ENCODE assay signal across 8 mouse cellular contexts in the genomic region with DNA sequence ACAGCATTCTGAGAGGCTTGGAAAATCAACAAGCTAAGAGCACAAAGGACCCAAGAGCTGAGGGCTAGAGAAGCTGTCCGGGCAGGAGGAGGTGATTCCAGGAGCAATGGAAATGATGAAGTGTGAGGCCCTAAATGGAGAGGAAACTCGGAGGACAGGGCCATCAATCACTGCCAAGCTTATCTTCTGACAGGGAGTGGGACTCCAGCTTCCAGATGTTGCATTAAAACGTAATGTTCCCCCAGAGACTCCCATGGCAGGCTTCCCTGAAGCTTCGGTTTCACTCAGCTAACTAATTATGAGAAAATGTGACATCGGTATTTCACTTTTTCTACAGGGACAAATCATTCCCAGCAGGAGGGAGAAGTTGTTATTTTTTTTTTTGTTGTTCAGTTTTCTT.
A peak's percentile ranks its signal among the peaks of the same experiment; 100 is the strongest.
DNase-seq lines count a peak whose midpoint lies in the region; ATAC-seq and TF ChIP-seq lines count a peak whose summit lies in the region.

No protein-coding gene starts in this region.

- DNase-seq in MN1 (ENCODE audit: low spot score) = peak; percentile 85
- DNase-seq in embryonic facial prominence, embryonic 11.5 days (ENCODE audit: low spot score) = peak; percentile 65
- DNase-seq in hindbrain, embryonic 10.5 days (ENCODE audit: low spot score) = peak; percentile 38
- peak; percentile 96 for DNase-seq in limb, embryonic 14.5 days (ENCODE audit: low spot score)
- DNase-seq in yolk sac, embryonic 10.5 days (ENCODE audit: low spot score) = peak; percentile 38
- DNase-seq in spleen, postnatal 10 days (ENCODE audit: low spot score in 2 of 2) = no peak
- DNase-seq in spleen, postnatal 36 days (ENCODE audit: low spot score in 2 of 2) = no peak
- DNase-seq in spleen, adult 18-20 months = no peak

- no peak overlapping the region for H3K4me2 ChIP-seq in embryonic facial prominence, embryonic 11.5 days (ENCODE audit: low read depth, low read length)
- no peak overlapping the region for H3K4me2 ChIP-seq in limb, embryonic 14.5 days (replicated peaks; ENCODE audit: low read depth, low read length, severe bottlenecking)

- H3K4me1 ChIP-seq in embryonic facial prominence, embryonic 11.5 days (ENCODE audit: control insufficient read depth, insufficient read depth, low read length) = no peaks in the 10 kb centered on the region
- H3K4me1 ChIP-seq in hindbrain, embryonic 10.5 days (replicated peaks) = peaks cover 15% of the 10 kb centered on the region
- H3K4me1 ChIP-seq in limb, embryonic 14.5 days (ENCODE audit: control insufficient read depth, insufficient read depth, low read length) = peaks cover 7% of the 10 kb centered on the region

- no peak for TF ChIP-seq POLR2A in limb, embryonic 14.5 days (IDR thresholded peaks at IDR 0.05; ENCODE audit: borderline replicate concordance, extremely low read depth, insufficient read depth, insufficient read length)

- no peak overlapping the region; the same call in 1 of the 2 replicates for H3K9ac ChIP-seq in embryonic facial prominence, embryonic 11.5 days (replicated peaks; ENCODE audit: low read length)
- no peak overlapping the region for H3K9ac ChIP-seq in limb, embryonic 14.5 days (ENCODE audit: low read depth, low read length, severe bottlenecking)

- WGBS in embryonic facial prominence, embryonic 11.5 days = 15% methylated on average over 5 of the region's 5 CpGs
- 25% methylated on average over 5 of the region's 5 CpGs for WGBS in hindbrain, embryonic 10.5 days
- WGBS in limb, embryonic 14.5 days = under 1% methylated on average over 5 of the region's 5 CpGs

- ATAC-seq in embryonic facial prominence, embryonic 11.5 days (replicated peaks; ENCODE audit: insufficient number of reproducible peaks, low FRiP score, low TSS enrichment, low read depth) = no peak
- ATAC-seq in limb, embryonic 14.5 days (ENCODE audit: low FRiP score, low read depth) = peak; percentile 89

- H3K27me3 ChIP-seq in embryonic facial prominence, embryonic 11.5 days (ENCODE audit: control insufficient read depth, insufficient read depth, low read length) = no peaks in the 10 kb centered on the region
- 0 out of 2 replicates have a peak, but pooled peaks cover 4% of the 10 kb centered on the region for H3K27me3 ChIP-seq in hindbrain, embryonic 10.5 days (ENCODE audit: insufficient read depth, poor library complexity, severe bottlenecking)
- H3K27me3 ChIP-seq in limb, embryonic 14.5 days (ENCODE audit: control insufficient read depth, insufficient read depth, low read length) = no peaks in the 10 kb centered on the region

- no peaks in the 10 kb centered on the region for H3K9me3 ChIP-seq in embryonic facial prominence, embryonic 11.5 days (replicated peaks; ENCODE audit: control insufficient read depth, low read length)
- H3K9me3 ChIP-seq in hindbrain, embryonic 10.5 days = no peaks in the 10 kb centered on the region
- H3K9me3 ChIP-seq in limb, embryonic 14.5 days (ENCODE audit: control insufficient read depth, low read length) = no peaks in the 10 kb centered on the region

- no peak overlapping the region for H3K4me3 ChIP-seq in embryonic facial prominence, embryonic 11.5 days (ENCODE audit: low read depth, low read length)
- H3K4me3 ChIP-seq in hindbrain, embryonic 10.5 days = no peak overlapping the region
- H3K4me3 ChIP-seq in limb, embryonic 14.5 days (replicated peaks; ENCODE audit: low read length) = no peak overlapping the region

- H3K27ac ChIP-seq in embryonic facial prominence, embryonic 11.5 days (replicated peaks; ENCODE audit: low read depth, low read length) = no peak overlapping the region
- no peak overlapping the region for H3K27ac ChIP-seq in hindbrain, embryonic 10.5 days
- H3K27ac ChIP-seq in limb, embryonic 14.5 days (replicated peaks; ENCODE audit: low read depth, low read length) = no peak overlapping the region

- H3K36me3 ChIP-seq in embryonic facial prominence, embryonic 11.5 days (replicated peaks; ENCODE audit: control insufficient read depth, insufficient read depth, low read depth, low read length) = no peaks in the 10 kb centered on the region
- H3K36me3 ChIP-seq in hindbrain, embryonic 10.5 days = no peaks in the 10 kb centered on the region
- no peaks in the 10 kb centered on the region for H3K36me3 ChIP-seq in limb, embryonic 14.5 days (ENCODE audit: control insufficient read depth, insufficient read depth, low read length)

Comparison
In these comparisons a context has a peak if more than half of its experiments do, and no peak if none do; other contexts are left out.
1. DNase-seq: peak in MN1 (single experiment), embryonic facial prominence, embryonic 11.5 days (single experiment), hindbrain, embryonic 10.5 days (single experiment), limb, embryonic 14.5 days (single experiment) and yolk sac, embryonic 10.5 days (single experiment); none in spleen, postnatal 10 days (0 of 2), spleen, postnatal 36 days (0 of 2) and spleen, adult 18-20 months (0 of 2).